Mouse (Mus musculus) CH12F3 (cell line): ENCODE measurements around the gene Gm49342.
"Not testable (repeated sequence)": the region's sequence is repeated elsewhere in the genome, so short reads cannot be mapped to it uniquely, and the experiment has no call there.

Experiments used
- in situ Hi-C: fragments of 300-500 bp; cut with MboI; formaldehyde crosslinking; loops from 2 replicates; pipeline ENCODE4 v1.14.3; 2020; ENCODE audit warnings: low sequenced_read_pairs

The Gm49342 gene

GRCm38 (mm10) chr14:50943932-50944667, at the start of gene Gm49342:
Gene Gm49342 (plus strand): TSS chr14:50944517.
- in situ Hi-C loops: no loop called here

- in situ Hi-C loops: no loop called here
These were observed 48.9 kb upstream of the Gm49342 start for GRCm38 (mm10) chr14:50895407-50895806.

- in situ Hi-C loops: no loop called here
These were observed 48.2 kb upstream of the Gm49342 start for GRCm38 (mm10) chr14:50895985-50896746.

- in situ Hi-C loops: no loop called here
These were observed 47.5 kb upstream of the Gm49342 start for GRCm38 (mm10) chr14:50896747-50897373.

GRCm38 (mm10) chr14:50897374-50897765, 46.9 kb upstream of the Gm49342 start, which contains the start of gene Klhl33:
Gene Klhl33 (minus strand): TSS chr14:50897507.
- in situ Hi-C loops: no loop called here

GRCm38 (mm10) chr14:50897992-50898391, 46.3 kb upstream of the Gm49342 start:
- in situ Hi-C loops: not testable (repeated sequence)

- in situ Hi-C loops: no loop called here
These were observed 40.1 kb upstream of the Gm49342 start for GRCm38 (mm10) chr14:50903973-50904827.

- in situ Hi-C loops: no loop called here
These were observed 39.5 kb upstream of the Gm49342 start for GRCm38 (mm10) chr14:50904828-50905129.

- in situ Hi-C loops: not testable (repeated sequence)
These were observed 39.0 kb upstream of the Gm49342 start for GRCm38 (mm10) chr14:50905327-50905726.

GRCm38 (mm10) chr14:50908126-50908525, 36.2 kb upstream of the Gm49342 start:
- in situ Hi-C loops: no loop called here

GRCm38 (mm10) chr14:50911356-50911755, 33.0 kb upstream of the Gm49342 start:
- in situ Hi-C loops: no loop called here

GRCm38 (mm10) chr14:50923437-50923836, 20.9 kb upstream of the Gm49342 start:
- in situ Hi-C loops: not testable (repeated sequence)

- in situ Hi-C loops: no loop called here
These were observed 19.8 kb upstream of the Gm49342 start, which contains the start of the genes Osgep and Apex1 for GRCm38 (mm10) chr14:50924281-50925064. Gene Osgep (minus strand): TSS chr14:50924893. Gene Apex1 (plus strand): TSS chr14:50924968.

GRCm38 (mm10) chr14:50925111-50925920, 19.0 kb upstream of the Gm49342 start:
- in situ Hi-C loops: no loop called here

GRCm38 (mm10) chr14:50927366-50927765, 17.0 kb upstream of the Gm49342 start:
- in situ Hi-C loops: no loop called here

GRCm38 (mm10) chr14:50929951-50930350, 14.4 kb upstream of the Gm49342 start:
- in situ Hi-C loops: no loop called here

GRCm38 (mm10) chr14:50930377-50930753, 14.0 kb upstream of the Gm49342 start:
- in situ Hi-C loops: no loop called here

GRCm38 (mm10) chr14:50930754-50931492, 13.4 kb upstream of the Gm49342 start, which contains the start of the genes Pip4p1 and Pnp:
Gene Pip4p1 (minus strand): TSS chr14:50930856.
Gene Pnp (plus strand): TSS chr14:50931082.
- in situ Hi-C loops: no loop called here
